Mouse (Mus musculus) ES-Bruce4 (cell line): ENCODE data around the gene Umad1. TPM values are rescaled to one million over a fixed set of nuclear protein-coding genes. Genes with fewer than 3 reads are reported as not detected.

Experiments
- H3K27ac ChIP-seq: 2 replicates; pipeline ENCODE4 v1.5.1; 2012; ENCODE audit warnings: low read length, inconsistent platforms; ENCODE audit not compliant: insufficient read depth
- H3K27me3 ChIP-seq: 2 replicates; pipeline ENCODE4 v1.6.1; 2012; ENCODE audit warnings: mild to moderate bottlenecking, low read length, inconsistent platforms; ENCODE audit not compliant: control insufficient read depth, poor library complexity, insufficient read depth, severe bottlenecking
- H3K36me3 ChIP-seq: 2 replicates; pipeline ENCODE4 v1.6.1; 2012; ENCODE audit warnings: inconsistent platforms, mild to moderate bottlenecking, low read length, moderate library complexity; ENCODE audit not compliant: control insufficient read depth, poor library complexity, insufficient read depth, severe bottlenecking
- H3K4me1 ChIP-seq: one replicate; pipeline ENCODE4 v1.8.1; 2011; ENCODE audit warnings: low read length; ENCODE audit not compliant: control insufficient read depth, insufficient read depth
- H3K4me3 ChIP-seq: 2 replicates; pipeline ENCODE4 v1.5.1; 2011; ENCODE audit warnings: low read depth, mild to moderate bottlenecking, low read length
- H3K9ac ChIP-seq: 2 replicates; pipeline ENCODE4 v1.6.1; 2012; ENCODE audit warnings: low read depth, mild to moderate bottlenecking, inconsistent platforms; ENCODE audit not compliant: poor library complexity, severe bottlenecking
- H3K9me3 ChIP-seq: replicated peaks from 2 replicates; pipeline ENCODE4 v1.6.1; 2012; ENCODE audit warnings: mild to moderate bottlenecking, low read length, inconsistent platforms; ENCODE audit not compliant: control insufficient read depth, poor library complexity, insufficient read depth, severe bottlenecking
- CTCF ChIP-seq: IDR thresholded peaks from one replicate; pipeline ENCODE4 v1.8.1; 2011; ENCODE audit warnings: low read depth, low read length
- EP300 ChIP-seq: IDR thresholded peaks from 2 replicates; pipeline ENCODE4 v1.6.1; 2011; ENCODE audit warnings: low read depth, low read length; ENCODE audit not compliant: insufficient read depth
- POLR2A ChIP-seq: IDR thresholded peaks from one replicate; pipeline ENCODE4 v1.8.1; 2011; ENCODE audit warnings: low read length; ENCODE audit not compliant: insufficient read depth
- polyA plus RNA-seq: library from polyadenylated mRNA; stranded (reverse); fragments of >200 nt; gene quantifications from 2 replicates; pipeline ENCODE4 v1.2.4, GENCODE M21; 2011; ENCODE audit warnings: low read depth; ENCODE audit not compliant: missing spikeins, insufficient read depth, insufficient read length

Gene Umad1
- polyA plus RNA-seq, 1 experiment, result 2.5 TPM

DNA sequence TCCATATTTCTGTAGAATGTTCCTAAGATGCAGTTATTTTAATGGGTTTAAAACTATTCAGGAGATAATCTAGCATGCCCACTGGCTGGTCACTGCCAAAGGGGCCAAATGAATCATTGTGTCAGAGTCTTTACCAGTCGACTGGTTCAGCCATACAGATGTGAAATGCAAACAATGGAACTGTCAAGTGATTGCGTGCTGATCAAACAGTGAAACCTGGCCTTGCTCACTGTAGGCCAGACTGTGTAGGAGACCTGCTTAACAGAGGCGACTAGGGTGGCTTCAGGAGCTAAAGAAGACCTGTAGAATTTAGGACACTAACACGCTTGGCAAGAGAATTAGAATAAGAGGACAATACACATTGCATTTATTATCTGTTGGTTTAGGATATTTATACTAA lies 136.0 kb downstream of the Umad1 start:
- H3K27ac ChIP-seq, result no peak overlapping the region
- H3K4me1 ChIP-seq, result no peaks in the 10 kb centered on the region
- no peaks in the 10 kb centered on the region for H3K36me3 ChIP-seq
- H3K9me3 ChIP-seq, result no peaks in the 10 kb centered on the region
- no peaks in the 10 kb centered on the region for H3K27me3 ChIP-seq
- H3K9ac ChIP-seq, result no peak overlapping the region
- TF ChIP-seq POLR2A (no peak), EP300 (no peak), CTCF (no peak)
- no peak overlapping the region for H3K4me3 ChIP-seq

DNA sequence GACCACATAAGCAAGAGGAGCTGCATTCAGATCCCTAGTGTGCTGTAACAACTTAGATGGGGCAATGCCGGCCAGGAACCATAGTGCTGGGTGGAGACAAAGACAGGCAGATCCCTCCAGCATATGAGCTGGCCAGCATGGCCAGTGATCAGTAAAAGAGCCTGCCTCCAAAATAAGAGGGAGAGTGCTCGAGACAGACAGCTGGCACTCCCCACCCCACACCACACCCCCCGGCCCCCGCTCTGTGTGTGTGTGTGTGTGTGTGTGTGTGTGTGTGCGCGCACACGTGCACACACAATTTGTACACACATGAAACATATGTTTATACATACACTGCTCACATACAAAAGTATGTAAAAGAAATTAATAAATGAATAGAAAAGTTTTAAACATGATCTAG lies 138.2 kb downstream of the Umad1 start:
- Histone ChIP-seq H3K9me3 (no peaks in the 10 kb centered on the region), H3K36me3 (no peaks in the 10 kb centered on the region), H3K4me3 (no peak overlapping the region), H3K27ac (no peak overlapping the region), H3K9ac (no peak overlapping the region), H3K27me3 (no peaks in the 10 kb centered on the region), H3K4me1 (no peaks in the 10 kb centered on the region)
- TF ChIP-seq EP300 (no peak), CTCF (no peak)

DNA sequence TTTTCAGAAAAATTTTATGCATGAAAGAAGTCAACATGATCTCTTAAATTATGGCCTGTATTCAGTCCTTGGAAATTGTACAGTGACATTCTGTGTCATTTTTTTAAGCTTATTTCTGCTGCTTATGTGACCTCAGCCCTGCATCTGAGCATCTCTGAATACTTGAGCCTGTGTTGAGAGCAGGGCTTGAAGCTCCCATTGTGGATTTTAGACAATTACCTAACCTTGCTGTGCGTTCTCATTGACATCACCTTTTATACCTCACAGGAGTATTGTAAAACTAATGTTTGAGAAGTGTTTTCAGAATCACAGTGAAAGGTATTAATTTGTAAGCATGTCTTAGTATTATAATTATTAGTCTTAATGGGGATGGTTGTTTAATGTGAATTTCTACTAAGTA lies 140.6 kb downstream of the Umad1 start:
- no peak overlapping the region for H3K4me3 ChIP-seq
- H3K9me3 ChIP-seq, result no peaks in the 10 kb centered on the region
- TF ChIP-seq EP300 (no peak), POLR2A (no peak), CTCF (no peak)
- no peaks in the 10 kb centered on the region for H3K27me3 ChIP-seq
- H3K4me1 ChIP-seq, result no peaks in the 10 kb centered on the region
- H3K27ac ChIP-seq, result no peak overlapping the region
- no peaks in the 10 kb centered on the region for H3K36me3 ChIP-seq
- H3K9ac ChIP-seq, result no peak overlapping the region

DNA sequence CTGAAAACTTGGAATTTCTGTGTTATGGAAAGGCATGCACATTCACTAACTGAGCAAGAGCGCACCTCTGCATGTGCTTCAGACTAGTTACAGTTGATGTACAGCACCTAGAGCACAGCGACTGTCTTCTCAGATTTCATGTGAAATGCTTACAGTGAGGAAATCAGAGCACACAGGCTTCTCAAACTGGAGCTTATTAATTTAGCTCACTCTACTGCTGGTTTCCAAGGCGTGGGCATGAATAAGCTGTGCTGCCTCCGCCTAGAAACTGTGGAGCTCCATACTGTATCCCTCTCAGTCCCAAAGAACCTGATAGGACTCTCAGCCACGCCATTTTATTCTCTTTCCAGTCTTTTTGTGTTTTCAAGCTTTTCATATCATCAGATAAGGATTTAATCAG lies 144.0 kb downstream of the Umad1 start:
- Histone ChIP-seq H3K9me3 (no peaks in the 10 kb centered on the region), H3K4me1 (no peaks in the 10 kb centered on the region), H3K27me3 (no peaks in the 10 kb centered on the region), H3K36me3 (no peaks in the 10 kb centered on the region), H3K9ac (no peak overlapping the region), H3K4me3 (no peak overlapping the region), H3K27ac (no peak overlapping the region)
- TF ChIP-seq POLR2A, result no peak
- TF ChIP-seq EP300, result no peak

DNA sequence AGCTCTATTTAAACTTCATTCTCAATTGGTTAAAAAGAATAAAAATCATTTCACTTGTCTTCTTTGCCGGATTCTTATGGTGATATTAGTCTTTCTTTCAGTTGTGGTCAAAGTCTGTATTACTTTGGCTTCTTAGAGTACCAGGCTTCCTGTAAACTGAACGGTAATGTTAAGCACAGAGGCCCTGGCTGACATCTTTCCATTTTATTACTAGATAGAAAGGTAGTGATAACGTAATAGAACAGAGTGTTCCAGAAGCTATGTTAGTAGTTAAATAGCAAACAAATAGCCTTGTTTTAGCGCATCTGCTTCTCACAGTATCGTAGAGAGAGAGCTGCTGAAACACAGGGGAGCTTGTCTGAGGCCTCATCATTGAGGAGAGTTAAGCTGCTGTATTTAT lies 146.8 kb downstream of the Umad1 start:
- Histone ChIP-seq H3K9ac (no peak overlapping the region), H3K27me3 (no peaks in the 10 kb centered on the region), H3K9me3 (no peaks in the 10 kb centered on the region), H3K4me3 (no peak overlapping the region), H3K4me1 (no peaks in the 10 kb centered on the region), H3K27ac (no peak overlapping the region), H3K36me3 (no peaks in the 10 kb centered on the region)
- no peak for TF ChIP-seq POLR2A

DNA sequence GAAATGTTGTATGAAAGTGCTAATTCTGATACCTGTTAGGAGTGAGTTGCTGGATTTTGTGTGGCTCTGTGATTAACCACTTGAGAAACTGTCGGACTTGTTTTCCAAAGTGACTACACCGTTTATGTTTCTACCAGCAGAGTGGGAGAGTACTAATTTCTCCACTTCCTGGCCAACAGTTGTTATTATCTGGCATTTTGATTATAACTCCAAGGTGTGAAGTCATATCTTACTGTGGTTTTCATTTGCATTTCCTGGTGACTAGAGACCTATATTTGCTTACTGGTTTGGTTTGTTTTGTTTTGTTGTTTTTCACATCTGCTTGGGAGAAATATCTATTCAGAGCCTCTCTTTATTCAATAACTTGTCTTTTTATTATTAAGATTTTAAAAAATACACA lies 149.2 kb downstream of the Umad1 start:
- TF ChIP-seq CTCF (no peak), EP300 (no peak), POLR2A (no peak)
- no peak overlapping the region for H3K4me3 ChIP-seq
- no peak overlapping the region for H3K9ac ChIP-seq
- no peaks in the 10 kb centered on the region for H3K27me3 ChIP-seq
- H3K4me1 ChIP-seq, result no peaks in the 10 kb centered on the region
- no peak overlapping the region for H3K27ac ChIP-seq
- H3K36me3 ChIP-seq, result no peaks in the 10 kb centered on the region
- no peaks in the 10 kb centered on the region for H3K9me3 ChIP-seq

DNA sequence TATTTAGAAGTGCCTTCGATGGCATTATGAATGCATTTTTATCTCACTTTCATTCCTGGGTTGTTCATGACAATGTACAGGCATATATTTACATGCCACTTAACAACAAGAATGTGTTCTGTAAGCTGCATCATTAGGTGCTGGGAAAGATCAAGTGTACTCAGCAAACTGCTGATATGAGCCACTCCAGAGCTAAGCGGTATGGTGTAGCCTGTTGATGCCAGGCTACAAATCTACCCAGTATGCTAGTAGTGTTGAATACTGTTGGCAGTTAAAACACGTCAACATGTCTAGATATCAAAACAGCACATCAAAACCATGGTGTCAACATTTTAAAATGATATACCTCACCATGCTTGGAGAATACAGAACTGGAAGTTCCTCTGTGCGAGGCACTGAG lies 150.8 kb downstream of the Umad1 start:
- Histone ChIP-seq H3K36me3 (no peaks in the 10 kb centered on the region), H3K4me3 (no peak overlapping the region)

More for the DNA sequence above, 150.8 kb downstream of the Umad1 start:
- TF ChIP-seq EP300 (no peak), POLR2A (no peak), CTCF (no peak)
- no peak overlapping the region for H3K9ac ChIP-seq
- H3K27ac ChIP-seq, result no peak overlapping the region
- H3K9me3 ChIP-seq, result no peaks in the 10 kb centered on the region
- H3K27me3 ChIP-seq, result no peaks in the 10 kb centered on the region
- no peaks in the 10 kb centered on the region for H3K4me1 ChIP-seq
